Mouse (Mus musculus) C2C12 (cell line): ENCODE measurements around the gene 4933424G06Rik. TPM values are rescaled to one million over a fixed set of nuclear protein-coding genes. Genes with fewer than 3 reads are reported as not detected.

Source experiments
- H3K27me3 ChIP-seq: one replicate; pipeline ENCODE4 v1.6.1; 2011; ENCODE audit not compliant: control insufficient read depth, insufficient read depth, insufficient read length
- H3K36me3 ChIP-seq: one replicate; pipeline ENCODE4 v1.6.1; 2011; ENCODE audit not compliant: control insufficient read depth, insufficient read depth
- H3K4me3 ChIP-seq: one replicate; pipeline ENCODE4 v1.5.1; 2011; ENCODE audit warnings: mild to moderate bottlenecking, control low read depth; ENCODE audit not compliant: poor library complexity, insufficient read depth, severe bottlenecking
- H3K79me2 ChIP-seq: one replicate; pipeline ENCODE4 v1.6.1; 2011; ENCODE audit not compliant: control insufficient read depth, insufficient read depth
- H3K79me3 ChIP-seq: one replicate; pipeline ENCODE4 v1.6.1; 2011; ENCODE audit warnings: low read depth, control low read depth
- H3ac ChIP-seq: one replicate; pipeline ENCODE3; 2011; ENCODE audit warnings: low read depth; ENCODE audit not compliant: control insufficient read depth, insufficient read length
- CEBPB ChIP-seq: IDR thresholded peaks from one replicate; pipeline ENCODE4 v1.6.1; 2011; ENCODE audit warnings: low read depth, mild to moderate bottlenecking, control low read depth, moderate library complexity
- CTCF ChIP-seq: IDR thresholded peaks from one replicate; pipeline ENCODE4 v1.5.1; 2011; ENCODE audit not compliant: control insufficient read depth, insufficient read depth, insufficient read length
- FOSL1 ChIP-seq: IDR thresholded peaks from one replicate; pipeline ENCODE4 v1.8.0; 2011; ENCODE audit warnings: mild to moderate bottlenecking, low read length; ENCODE audit not compliant: poor library complexity, insufficient read depth, severe bottlenecking
- MAX ChIP-seq: IDR thresholded peaks from one replicate; pipeline ENCODE4 v1.6.1; 2011; ENCODE audit warnings: mild to moderate bottlenecking, control low read depth
- MYOD1 ChIP-seq: IDR thresholded peaks from one replicate; pipeline ENCODE4 v1.6.1; 2011; ENCODE audit warnings: low read depth; ENCODE audit not compliant: control insufficient read depth, insufficient read length
- MYOG ChIP-seq: IDR thresholded peaks from one replicate; pipeline ENCODE4 v1.6.1; 2011; ENCODE audit not compliant: control insufficient read depth, insufficient read length; ENCODE audit errors: extremely low read depth
- USF1 ChIP-seq: IDR thresholded peaks from one replicate; pipeline ENCODE4 v1.6.1; 2011; ENCODE audit warnings: low read depth, mild to moderate bottlenecking, control low read depth, moderate library complexity
- polyA plus RNA-seq: library from polyadenylated mRNA; unstranded; fragments of >200 nt; fragmentation: generic; extraction: Trizol; gene quantifications from one replicate; pipeline ENCODE4 v1.2.1, GENCODE M21; 2012; ENCODE audit warnings: missing spikeins

The 4933424G06Rik gene
- polyA plus RNA-seq, 1 experiment = 0.02 TPM

GRCm38 (mm10) chr1:36672648-36673350 is 37.1 kb upstream of the 4933424G06Rik start:
- no peaks in the 10 kb centered on the region for H3K36me3 ChIP-seq
- no peak overlapping the region for H3ac ChIP-seq
- no peaks in the 10 kb centered on the region for H3K79me3 ChIP-seq
- no peaks in the 10 kb centered on the region for H3K27me3 ChIP-seq
- H3K4me3 ChIP-seq = no peak overlapping the region
- no peaks in the 10 kb centered on the region for H3K79me2 ChIP-seq
- TF ChIP-seq MYOG = no peak
- no peak for TF ChIP-seq USF1
- TF ChIP-seq FOSL1 = no peak
- TF ChIP-seq MYOD1 = no peak
- TF ChIP-seq MAX = no peak
- no peak for TF ChIP-seq CEBPB
- no peak for TF ChIP-seq CTCF

DNA sequence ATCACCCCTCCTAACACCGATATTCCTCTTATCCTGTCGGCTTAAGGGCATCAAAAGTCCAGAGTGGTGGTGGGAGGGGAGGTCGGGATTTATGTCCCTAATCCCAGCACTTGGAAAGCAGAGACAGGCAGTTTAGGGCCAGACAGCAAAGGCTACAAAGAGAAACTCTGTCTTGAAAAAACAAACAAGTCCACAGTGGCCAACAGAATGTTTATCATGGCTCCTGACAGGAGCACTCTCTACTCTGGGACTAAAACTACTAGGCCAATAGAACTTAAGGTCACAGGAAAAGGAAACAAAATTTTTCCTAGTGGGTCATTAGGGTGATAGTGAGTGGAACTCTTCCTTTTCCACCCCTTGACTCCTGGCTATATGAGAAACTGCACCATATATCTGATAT is 35.0 kb upstream of the 4933424G06Rik start:
- no peak for TF ChIP-seq CEBPB
- no peak for TF ChIP-seq FOSL1
- no peak for TF ChIP-seq CTCF
- no peak for TF ChIP-seq MYOD1
- TF ChIP-seq MAX = no peak
- TF ChIP-seq MYOG = no peak
- no peak for TF ChIP-seq USF1
- H3K27me3 ChIP-seq = no peaks in the 10 kb centered on the region
- no peaks in the 10 kb centered on the region for H3K79me3 ChIP-seq
- H3K4me3 ChIP-seq = no peak overlapping the region
- no peak overlapping the region for H3ac ChIP-seq
- no peaks in the 10 kb centered on the region for H3K79me2 ChIP-seq
- H3K36me3 ChIP-seq = no peaks in the 10 kb centered on the region

DNA sequence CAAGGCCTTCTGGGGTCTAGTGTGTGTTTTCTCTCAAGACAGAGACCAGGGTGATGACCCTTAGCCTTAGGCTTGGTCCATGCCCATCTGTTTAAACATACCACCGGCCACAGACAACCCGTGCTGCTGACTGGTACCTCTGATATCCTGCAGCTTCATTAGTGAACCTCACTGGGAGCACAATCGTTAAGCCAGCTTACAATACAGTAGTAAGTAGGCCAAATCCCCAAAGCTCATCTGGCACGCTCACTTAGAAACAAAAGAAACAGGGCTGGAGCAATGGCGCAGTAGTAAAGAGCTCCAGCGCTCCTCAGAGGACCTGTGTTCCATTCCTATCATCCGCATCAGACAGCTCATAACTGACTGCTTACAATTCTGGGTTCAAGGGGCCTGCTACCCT is 29.1 kb upstream of the 4933424G06Rik start:
- Histone ChIP-seq H3K27me3 (no peaks in the 10 kb centered on the region), H3K79me2 (no peaks in the 10 kb centered on the region), H3K36me3 (no peaks in the 10 kb centered on the region), H3ac (no peak overlapping the region), H3K79me3 (no peaks in the 10 kb centered on the region), H3K4me3 (no peak overlapping the region)
- TF ChIP-seq MAX (no peak), CEBPB (no peak), CTCF (no peak), USF1 (no peak), FOSL1 (no peak), MYOG (no peak), MYOD1 (no peak)

DNA sequence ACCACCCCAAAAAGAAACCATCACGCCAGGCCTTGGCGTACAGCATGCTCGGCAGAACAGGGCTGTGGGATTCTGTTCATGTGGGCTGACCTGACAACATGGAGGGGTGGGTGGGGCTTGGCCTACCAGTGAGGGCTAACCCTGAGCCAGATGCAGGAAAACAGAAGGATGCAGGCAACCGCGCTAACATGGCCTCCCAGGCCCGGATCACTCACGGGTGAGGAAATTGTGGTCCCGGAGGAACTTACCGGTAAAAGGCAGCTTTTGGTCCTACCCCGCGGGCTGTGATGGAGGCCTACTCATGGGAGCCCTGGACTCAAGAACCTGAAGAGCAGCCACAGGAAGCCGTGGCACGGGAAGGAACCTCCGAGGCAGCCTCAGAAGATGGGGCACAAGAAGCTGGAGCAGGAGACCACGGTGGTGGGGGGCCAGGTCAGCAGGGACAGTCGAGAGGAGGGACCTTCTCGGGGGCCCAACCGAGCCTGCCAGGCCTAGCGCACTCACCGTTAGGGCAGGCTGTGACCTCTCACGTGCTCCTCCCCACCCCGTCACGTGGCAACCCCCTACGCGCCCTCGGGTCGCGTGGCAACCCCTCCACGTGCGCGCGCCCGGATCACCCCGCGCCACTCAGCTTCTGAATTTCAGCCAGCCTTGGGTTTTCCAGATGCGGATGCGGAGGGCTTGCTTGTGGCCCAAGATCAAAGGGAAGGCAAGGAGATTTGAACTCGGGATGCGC is 27.2 kb upstream of the 4933424G06Rik start, which contains the start of gene Fam178b:
TSS of gene Fam178b (minus strand) at position 564 of the 736 bp plus-strand sequence.
- Histone ChIP-seq H3K36me3 (no peaks in the 10 kb centered on the region), H3K79me3 (no peaks in the 10 kb centered on the region), H3K79me2 (no peaks in the 10 kb centered on the region), H3ac (no peak within 1 kb of the TSS), H3K4me3 (no peak within 1 kb of the TSS), H3K27me3 (no peaks in the 10 kb centered on the region)
- TF ChIP-seq MAX = no peak
- TF ChIP-seq MYOG = no peak
- TF ChIP-seq MYOD1 = no peak
- no peak for TF ChIP-seq CTCF
- no peak for TF ChIP-seq CEBPB
- TF ChIP-seq FOSL1 = no peak
- TF ChIP-seq USF1 = no peak

- H3ac ChIP-seq = no peak overlapping the region
- no peaks in the 10 kb centered on the region for H3K79me2 ChIP-seq
These were observed 26.0 kb upstream of the 4933424G06Rik start for GRCm38 (mm10) chr1:36683810-36684467.

More at GRCm38 (mm10) chr1:36683810-36684467, 26.0 kb upstream of the 4933424G06Rik start:
- H3K79me3 ChIP-seq = no peaks in the 10 kb centered on the region
- TF ChIP-seq FOSL1 = no peak
- no peak for TF ChIP-seq MAX
- TF ChIP-seq CTCF = peak; percentile 84
- H3K27me3 ChIP-seq = no peaks in the 10 kb centered on the region
- no peak overlapping the region for H3K4me3 ChIP-seq
- no peaks in the 10 kb centered on the region for H3K36me3 ChIP-seq
